Mouse (Mus musculus) 3T3-L1 (cell line): Measurements from ENCODE around the gene Pef1.

Experiments used
- DNase-seq: peaks from one replicate; pipeline ENCODE4 v3.0.0-alpha.2; 2015; ENCODE audit warnings: low read depth, low spot score

Gene Pef1

GRCm38 (mm10) chr4:130102111-130102651 is at the start of gene Pef1:
Gene Pef1, plus strand, starts transcription at chr4:130102558.
- no peak for DNase-seq

GRCm38 (mm10) chr4:130053111-130053510 is 49.2 kb upstream of the Pef1 start:
- no peak for DNase-seq

GRCm38 (mm10) chr4:130054727-130055126 is 47.6 kb upstream of the Pef1 start:
- no peak for DNase-seq

GRCm38 (mm10) chr4:130055160-130056010 is 47.0 kb upstream of the Pef1 start:
- DNase-seq: no peak

GRCm38 (mm10) chr4:130056011-130056322 is 46.4 kb upstream of the Pef1 start:
- no peak for DNase-seq

GRCm38 (mm10) chr4:130056471-130056870 is 45.9 kb upstream of the Pef1 start:
- no peak for DNase-seq

GRCm38 (mm10) chr4:130060937-130061336 is 41.4 kb upstream of the Pef1 start:
- DNase-seq: no peak

GRCm38 (mm10) chr4:130063191-130063590 is 39.2 kb upstream of the Pef1 start:
- DNase-seq: no peak

- DNase-seq: peak; percentile 64
Measured at GRCm38 (mm10) chr4:130066816-130067215, 35.5 kb upstream of the Pef1 start.

GRCm38 (mm10) chr4:130070523-130070922 is 31.8 kb upstream of the Pef1 start:
- no peak for DNase-seq

GRCm38 (mm10) chr4:130071758-130072157 is 30.6 kb upstream of the Pef1 start:
- DNase-seq: no peak

GRCm38 (mm10) chr4:130073367-130073766 is 29.0 kb upstream of the Pef1 start:
- no peak for DNase-seq

- DNase-seq: peak; percentile 71
Measured at GRCm38 (mm10) chr4:130074761-130075515, 27.4 kb upstream of the Pef1 start.

GRCm38 (mm10) chr4:130076856-130077255 is 25.5 kb upstream of the Pef1 start:
- no peak for DNase-seq

- no peak for DNase-seq
Measured at GRCm38 (mm10) chr4:130078816-130079485, 23.4 kb upstream of the Pef1 start.

GRCm38 (mm10) chr4:130079521-130079920 is 22.8 kb upstream of the Pef1 start:
- no peak for DNase-seq

GRCm38 (mm10) chr4:130081345-130082190 is 20.8 kb upstream of the Pef1 start:
- DNase-seq: peak; percentile 26

GRCm38 (mm10) chr4:130082211-130082610 is 20.1 kb upstream of the Pef1 start:
- no peak for DNase-seq

GRCm38 (mm10) chr4:130084331-130084945 is 17.9 kb upstream of the Pef1 start:
- DNase-seq: peak; percentile 82

GRCm38 (mm10) chr4:130085246-130085820 is 17.0 kb upstream of the Pef1 start:
- no peak for DNase-seq
